Mouse (Mus musculus) liver, embryonic 16.5 days (tissue): ENCODE data around the gene Aicda. TPM values are rescaled to one million over a fixed set of nuclear protein-coding genes. Genes with fewer than 3 reads are reported as not detected.
A peak's percentile ranks its signal among the peaks of the same experiment; 100 is the strongest.
"Not testable (repeated sequence)": the region's sequence is repeated elsewhere in the genome, so short reads cannot be mapped to it uniquely, and the experiment has no call there.

Source experiments
- ATAC-seq: fragments of 200-750 bp; cut with Nextera tagmentation; 2 replicates; pipeline ENCODE4 v1.8.0; 2017; ENCODE audit warnings: low read depth, mild to moderate bottlenecking, moderate number of reproducible peaks, moderate library complexity
- H3K27ac ChIP-seq: fragments of 300-500 bp; sonication (generic); 2 replicates; pipeline ENCODE4 v1.5.1; 2014; ENCODE audit warnings: mild to moderate bottlenecking, low read length
- H3K27me3 ChIP-seq: fragments of 300-500 bp; sonication (generic); 2 replicates; pipeline ENCODE4 v1.6.1; 2014; ENCODE audit warnings: low read depth, low read length, mixed read lengths; ENCODE audit not compliant: control insufficient read depth, insufficient read depth
- H3K36me3 ChIP-seq: fragments of 300-500 bp; sonication (generic); 2 replicates; pipeline ENCODE4 v1.6.1; 2014; ENCODE audit warnings: mild to moderate bottlenecking; ENCODE audit not compliant: control insufficient read depth, insufficient read depth
- H3K4me1 ChIP-seq: fragments of 300-500 bp; sonication (generic); 2 replicates; pipeline ENCODE4 v1.6.1; 2014; ENCODE audit warnings: low read depth, low read length, mixed read lengths; ENCODE audit not compliant: control insufficient read depth
- H3K4me2 ChIP-seq: fragments of 300-500 bp; sonication (generic); 2 replicates; pipeline ENCODE4 v1.6.1; 2014; ENCODE audit warnings: low read depth, low read length, mixed read lengths
- H3K4me3 ChIP-seq: fragments of 300-500 bp; sonication (generic); 2 replicates; pipeline ENCODE4 v1.5.1; 2014; ENCODE audit warnings: low read depth, mild to moderate bottlenecking, low read length
- H3K9ac ChIP-seq: fragments of 300-500 bp; sonication (generic); 2 replicates; pipeline ENCODE4 v1.6.1; 2014; ENCODE audit warnings: low read depth, low read length
- H3K9me3 ChIP-seq: fragments of 300-500 bp; sonication (generic); replicated peaks from 2 replicates; pipeline ENCODE4 v1.6.1; 2016; ENCODE audit warnings: low read length; ENCODE audit not compliant: control insufficient read depth
- WGBS: fragments of 180-500 bp; shearing (Covaris S2); extraction: QIAGEN DNeasy Blood & Tissue Kit; methylation state at CpG from one replicate; pipeline ENCODE4 v1.1.7; 2014; ENCODE audit not compliant: insufficient replicate concordance; 5-methylcytosine and 5-hydroxymethylcytosine counted together
- polyA plus RNA-seq: library from polyadenylated mRNA; unstranded; fragments of >200 nt; fragmentation: Nextera tagmentation; extraction: Ambion mirVana; gene quantifications from 2 replicates; pipeline ENCODE4 v1.2.1, GENCODE M21; 2015

The Aicda gene
- polyA plus RNA-seq, 1 experiment from 2014 or later = not detected

GRCm38 (mm10) chr6:122522595-122522994 is 31.0 kb upstream of the Aicda start:
- Histone ChIP-seq H3K4me3 (no peak overlapping the region), H3K9ac (no peak overlapping the region), H3K27me3 (no peaks in the 10 kb centered on the region), H3K27ac (no peak overlapping the region), H3K9me3 (no peaks in the 10 kb centered on the region), H3K4me1 (no peaks in the 10 kb centered on the region), H3K36me3 (no peaks in the 10 kb centered on the region), H3K4me2 (no peak overlapping the region)
- no peak for ATAC-seq
- WGBS = 61% methylated on average over 9 of the region's 9 CpGs

GRCm38 (mm10) chr6:122523289-122523688 is 30.3 kb upstream of the Aicda start:
- ATAC-seq = no peak
- no peak overlapping the region for H3K9ac ChIP-seq
- no peak overlapping the region for H3K4me2 ChIP-seq
- WGBS = 66% methylated on average over 8 of the region's 8 CpGs
- no peaks in the 10 kb centered on the region for H3K27me3 ChIP-seq
- H3K4me1 ChIP-seq = no peaks in the 10 kb centered on the region
- H3K4me3 ChIP-seq = no peak overlapping the region
- H3K36me3 ChIP-seq = no peaks in the 10 kb centered on the region
- no peaks in the 10 kb centered on the region for H3K9me3 ChIP-seq
- H3K27ac ChIP-seq = no peak overlapping the region

DNA sequence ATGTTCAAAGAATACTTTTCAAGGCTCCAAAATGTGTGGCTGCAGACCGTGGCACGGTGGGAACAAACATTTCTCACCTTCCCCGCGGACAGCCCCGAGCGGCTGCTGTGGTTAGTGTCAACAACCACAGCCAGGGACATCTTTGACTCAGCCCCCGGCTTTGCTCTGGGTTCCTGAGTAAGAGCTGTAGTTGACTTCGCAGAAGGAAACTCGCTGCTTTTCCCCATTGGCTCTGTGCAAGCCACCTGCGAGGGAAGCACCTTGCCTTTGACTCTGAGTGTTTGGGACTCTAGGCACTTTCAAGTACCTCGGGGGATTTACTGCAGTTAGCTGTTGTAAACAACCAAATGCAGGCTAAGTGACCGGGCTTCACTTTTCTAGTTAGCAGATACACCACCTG is 26.0 kb upstream of the Aicda start:
- Histone ChIP-seq H3K36me3 (no peaks in the 10 kb centered on the region), H3K9me3 (no peaks in the 10 kb centered on the region), H3K27ac (no peak overlapping the region), H3K9ac (no peak overlapping the region), H3K27me3 (no peaks in the 10 kb centered on the region), H3K4me1 (no peaks in the 10 kb centered on the region), H3K4me2 (no peak overlapping the region), H3K4me3 (no peak overlapping the region)
- 13% methylated on average over 12 of the region's 12 CpGs for WGBS
- no peak for ATAC-seq

DNA sequence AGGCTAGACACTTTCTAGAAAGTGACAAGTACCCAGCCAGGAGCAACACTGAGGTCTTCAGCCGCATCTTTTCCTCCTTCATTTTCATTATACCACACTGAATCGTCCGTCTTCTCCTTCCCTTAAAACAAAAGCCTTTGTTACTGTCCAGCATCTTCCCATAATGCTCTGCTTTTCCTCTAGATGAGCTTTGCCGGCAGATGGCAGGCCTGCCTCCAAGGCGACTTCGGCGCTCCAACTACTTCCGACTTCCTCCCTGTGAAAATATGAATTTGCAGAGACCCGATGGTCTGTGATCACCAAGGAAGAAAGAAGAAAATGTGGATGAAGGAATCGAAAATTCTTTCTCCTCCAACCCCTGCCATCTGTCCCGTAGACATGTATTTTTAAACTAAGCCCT is 25.5 kb upstream of the Aicda start:
- Histone ChIP-seq H3K27me3 (no peaks in the 10 kb centered on the region), H3K4me3 (no peak overlapping the region), H3K27ac (no peak overlapping the region), H3K4me2 (no peak overlapping the region), H3K9me3 (no peaks in the 10 kb centered on the region), H3K4me1 (no peaks in the 10 kb centered on the region), H3K9ac (no peak overlapping the region), H3K36me3 (no peaks in the 10 kb centered on the region)
- no peak for ATAC-seq
- 62% methylated on average over 11 of the region's 11 CpGs for WGBS

DNA sequence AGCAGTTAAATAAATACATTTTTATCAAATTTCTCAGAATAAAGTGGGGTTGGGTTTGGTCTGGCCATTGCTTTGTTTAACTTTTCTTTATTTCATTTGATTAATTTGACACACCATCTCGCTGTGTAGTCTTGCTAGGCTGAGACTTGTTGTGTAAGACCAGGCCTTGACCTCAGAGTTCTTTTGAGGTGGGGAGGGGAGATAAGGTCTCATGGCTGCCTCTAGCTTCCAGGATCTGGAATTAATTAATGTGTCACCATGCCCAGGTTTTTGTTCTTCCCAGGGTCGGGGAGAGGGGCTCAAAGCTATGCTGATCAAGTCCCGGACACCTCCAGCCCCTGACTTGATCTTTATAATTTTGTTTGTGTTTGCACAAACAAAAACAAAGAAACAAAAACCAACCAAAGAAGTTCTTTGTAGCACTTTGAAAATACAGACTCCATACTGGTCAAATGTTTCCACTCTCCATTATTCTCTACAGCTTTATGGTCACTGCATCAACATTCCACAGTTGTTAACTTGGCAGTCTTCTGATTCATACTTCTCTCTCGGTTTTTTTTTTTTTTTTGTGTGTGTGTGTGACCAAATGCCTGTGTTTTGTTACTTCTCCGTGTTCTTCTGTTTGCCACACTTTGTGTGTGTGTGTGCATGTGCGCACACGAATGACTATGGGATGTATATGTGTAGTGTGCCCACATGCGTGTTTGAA is 22.0 kb upstream of the Aicda start:
- Histone ChIP-seq H3K27me3 (no peaks in the 10 kb centered on the region), H3K27ac (no peak overlapping the region), H3K4me3 (no peak overlapping the region), H3K9ac (no peak overlapping the region), H3K36me3 (no peaks in the 10 kb centered on the region), H3K9me3 (no peaks in the 10 kb centered on the region), H3K4me2 (no peak overlapping the region), H3K4me1 (no peaks in the 10 kb centered on the region)
- ATAC-seq = no peak
- WGBS = 57% methylated on average over 8 of the region's 8 CpGs

- no peaks in the 10 kb centered on the region for H3K4me1 ChIP-seq
- no peaks in the 10 kb centered on the region for H3K9me3 ChIP-seq
- H3K9ac ChIP-seq = no peak overlapping the region
- H3K4me3 ChIP-seq = no peak overlapping the region
- no peak overlapping the region for H3K27ac ChIP-seq
- 6% methylated on average over 4 of the region's 4 CpGs for WGBS
- ATAC-seq = no peak
- no peaks in the 10 kb centered on the region for H3K36me3 ChIP-seq
- 0 out of 2 replicates have a peak overlapping the region, but pooled peaks have one; percentile 0 for H3K4me2 ChIP-seq
- no peaks in the 10 kb centered on the region for H3K27me3 ChIP-seq
Observed at GRCm38 (mm10) chr6:122532883-122533302, 20.7 kb upstream of the Aicda start.

- Histone ChIP-seq H3K9me3 (no peaks in the 10 kb centered on the region), H3K4me3 (no peak overlapping the region), H3K4me1 (no peaks in the 10 kb centered on the region), H3K4me2 (no peak overlapping the region), H3K27ac (no peak overlapping the region), H3K9ac (no peak overlapping the region), H3K36me3 (no peaks in the 10 kb centered on the region), H3K27me3 (no peaks in the 10 kb centered on the region)
- 29% methylated on average over 3 of the region's 3 CpGs for WGBS
- ATAC-seq = no peak
Observed at GRCm38 (mm10) chr6:122534032-122534431, 19.6 kb upstream of the Aicda start.

GRCm38 (mm10) chr6:122539564-122539963 is 14.0 kb upstream of the Aicda start:
- no peak overlapping the region for H3K9ac ChIP-seq
- H3K36me3 ChIP-seq = no peaks in the 10 kb centered on the region
- no peak overlapping the region for H3K27ac ChIP-seq
- no peak overlapping the region for H3K4me2 ChIP-seq
- H3K9me3 ChIP-seq = no peaks in the 10 kb centered on the region
- H3K4me3 ChIP-seq = no peak overlapping the region
- ATAC-seq = no peak
- H3K4me1 ChIP-seq = no peaks in the 10 kb centered on the region
- WGBS = 76% methylated on average over 9 of the region's 9 CpGs
- no peaks in the 10 kb centered on the region for H3K27me3 ChIP-seq

- not testable (repeated sequence) for H3K9ac ChIP-seq, H3K9me3 ChIP-seq, H3K36me3 ChIP-seq, H3K27ac ChIP-seq, H3K27me3 ChIP-seq, ATAC-seq, H3K4me3 ChIP-seq, H3K4me1 ChIP-seq, H3K4me2 ChIP-seq
- 59% methylated on average over 5 of the region's 5 CpGs for WGBS
Observed at GRCm38 (mm10) chr6:122542459-122542858, 11.1 kb upstream of the Aicda start.
